Mouse (Mus musculus): ENCODE measurements around the gene Tmem63a. TPM values are rescaled to one million over a fixed set of nuclear protein-coding genes. Genes with fewer than 3 reads are reported as not detected.

The Tmem63a gene
- polyA plus RNA-seq (2017; shearing (Covaris generic)) = 10 to 100 TPM; 41.0 to 45.5 TPM

GRCm38 (mm10) chr1:180942166-180943031, at the start of gene Tmem63a:
Tmem63a (plus strand) TSS chr1:180942344.

GRCm38 (mm10) chr1:180892808-180893207, 49.3 kb upstream of the Tmem63a start, which contains the start of gene Lefty2:
Lefty2 (plus strand) TSS chr1:180893108.

GRCm38 (mm10) chr1:180904039-180904814, 37.9 kb upstream of the Tmem63a start, which contains the start of gene Pycr2:
Pycr2 (plus strand) TSS chr1:180904293.

GRCm38 (mm10) chr1:180934467-180935419, 7.4 kb upstream of the Tmem63a start, which contains the start of gene Lefty1:
Lefty1 (plus strand) TSS chr1:180935022.

GRCm38 (mm10) chr1:181020756-181021487, 78.8 kb downstream of the Tmem63a start, which contains the start of gene Ephx1:
Ephx1 (minus strand) TSS chr1:181020904.

Other genes with a start within 250 kb of the Tmem63a start
- gene Mixl1, start 245.3 kb upstream of the Tmem63a start, polyA plus RNA-seq (2017; shearing (Covaris generic)) = 1 to 10 TPM in 1 of 2 experiments, under 1 TPM in 1; 0.22 to 1.1 TPM
- gene Acbd3, start 216.3 kb upstream of the Tmem63a start, polyA plus RNA-seq (2017; shearing (Covaris generic)) = 10 to 100 TPM; 44.8 to 64.3 TPM
- 1,000 to 10,000 TPM; 1,110 to 1,197 TPM for gene H3f3a, start 128.4 kb upstream of the Tmem63a start, polyA plus RNA-seq (2017; shearing (Covaris generic))
- gene Sde2, start 91.2 kb upstream of the Tmem63a start, polyA plus RNA-seq (2017; shearing (Covaris generic)) = 10 to 100 TPM; 38.7 to 44.3 TPM
- not detected for gene Lefty2, start 49.2 kb upstream of the Tmem63a start, polyA plus RNA-seq (2017; shearing (Covaris generic))
- gene Pycr2, start 38.1 kb upstream of the Tmem63a start, polyA plus RNA-seq (2017; shearing (Covaris generic)) = 10 to 100 TPM; 81.1 to 88.7 TPM
- gene Lefty1, start 7.3 kb upstream of the Tmem63a start, polyA plus RNA-seq (2017; shearing (Covaris generic)) = 1 to 10 TPM in 1 of 2 experiments, under 1 TPM in 1; 0.16 to 1.6 TPM
- gene Ephx1, start 78.6 kb downstream of the Tmem63a start, polyA plus RNA-seq (2017; shearing (Covaris generic)) = 100 to 1,000 TPM; 187 to 394 TPM
- under 1 TPM; 0.11 to 0.15 TPM for gene 9130409I23Rik, start 108.9 kb downstream of the Tmem63a start, polyA plus RNA-seq (2017; shearing (Covaris generic))
- 10 to 100 TPM; 22.4 to 23.7 TPM for gene Nvl, start 201.9 kb downstream of the Tmem63a start, polyA plus RNA-seq (2017; shearing (Covaris generic))
- gene Cnih4, start 202.3 kb downstream of the Tmem63a start, polyA plus RNA-seq (2017; shearing (Covaris generic)) = 10 to 100 TPM; 63.8 to 69.9 TPM